Mouse (Mus musculus) testis, adult 2 months (tissue): ENCODE data around the gene Brms1. TPM values are rescaled to one million over a fixed set of nuclear protein-coding genes. Genes with fewer than 3 reads are reported as not detected.

Source experiments
- H3K27ac ChIP-seq: fragments of 200-500 bp; 2 replicates; pipeline ENCODE4 v1.5.1; 2012; ENCODE audit warnings: low read depth, low read length; ENCODE audit not compliant: control insufficient read depth, insufficient read depth
- H3K27me3 ChIP-seq: fragments of 200-500 bp; 2 replicates; pipeline ENCODE4 v1.6.1; 2012; ENCODE audit warnings: mild to moderate bottlenecking, low read length, moderate library complexity; ENCODE audit not compliant: control insufficient read depth, insufficient read depth
- H3K36me3 ChIP-seq: fragments of 200-500 bp; 2 replicates; pipeline ENCODE4 v1.6.1; 2012; ENCODE audit warnings: mild to moderate bottlenecking, low read length; ENCODE audit not compliant: control insufficient read depth, insufficient read depth
- H3K4me1 ChIP-seq: fragments of 200-500 bp; 2 replicates; pipeline ENCODE4 v1.6.1; 2012; ENCODE audit warnings: low read length; ENCODE audit not compliant: control insufficient read depth, insufficient read depth
- H3K4me3 ChIP-seq: fragments of 200-500 bp; 2 replicates; pipeline ENCODE4 v1.5.1; 2012; ENCODE audit warnings: low read depth, mild to moderate bottlenecking, low read length, moderate library complexity, mixed read lengths; ENCODE audit not compliant: control insufficient read depth
- CTCF ChIP-seq: fragments of 200-500 bp; IDR thresholded peaks from 2 replicates; pipeline ENCODE4 v1.5.1; 2012; ENCODE audit warnings: low read depth, mild to moderate bottlenecking, inconsistent platforms, low read length, moderate library complexity; ENCODE audit not compliant: control insufficient read depth, insufficient read depth, insufficient replicate concordance
- POLR2A ChIP-seq: fragments of 200-500 bp; IDR thresholded peaks from 2 replicates; pipeline ENCODE4 v1.6.1; 2012; ENCODE audit warnings: low read depth, mild to moderate bottlenecking, inconsistent platforms, low read length, moderate library complexity; ENCODE audit not compliant: control insufficient read depth
- polyA plus RNA-seq: library from polyadenylated mRNA; depleted of rRNA; stranded (reverse); fragments of >200 nt; gene quantifications from 2 replicates; pipeline ENCODE4 v1.2.3, GENCODE M21; 2012

Gene Brms1
- polyA plus RNA-seq, 1 experiment: 216 TPM

- Histone ChIP-seq H3K27ac (no peak overlapping the region), H3K4me1 (peaks cover 35% of the 10 kb centered on the region), H3K27me3 (no peaks in the 10 kb centered on the region), H3K36me3 (no peaks in the 10 kb centered on the region), H3K4me3 (peak overlapping the region; percentile 52)
- no peak for TF ChIP-seq POLR2A
- TF ChIP-seq CTCF: 0 out of 2 replicates have a peak, but pooled peaks have one; percentile 1
These were observed 27.5 kb downstream of the Brms1 start for GRCm38 (mm10) chr19:5068570-5069234.

GRCm38 (mm10) chr19:5069486-5069885, 28.3 kb downstream of the Brms1 start:
- Histone ChIP-seq H3K27ac (no peak overlapping the region), H3K4me1 (peaks cover 35% of the 10 kb centered on the region), H3K4me3 (no peak overlapping the region), H3K27me3 (no peaks in the 10 kb centered on the region), H3K36me3 (no peaks in the 10 kb centered on the region)
- no peak for TF ChIP-seq CTCF

DNA sequence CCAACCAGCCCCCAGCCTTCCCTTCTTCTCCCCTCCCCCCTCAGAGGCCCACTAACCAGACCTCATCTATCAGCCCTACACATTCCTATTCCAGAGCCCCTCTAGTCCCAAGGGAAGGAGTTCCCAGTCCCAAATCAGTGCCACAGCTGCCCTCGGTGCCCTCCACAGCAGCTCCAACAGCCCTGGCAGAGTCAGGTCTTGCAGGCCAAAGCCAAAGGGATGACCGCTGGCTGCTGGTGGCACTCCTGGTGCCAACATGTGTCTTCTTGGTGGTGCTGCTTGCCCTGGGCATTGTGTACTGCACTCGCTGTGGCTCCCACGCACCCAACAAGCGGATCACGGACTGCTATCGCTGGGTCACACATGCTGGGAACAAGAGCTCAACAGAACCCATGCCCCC, 28.8 kb downstream of the Brms1 start:
- Histone ChIP-seq H3K27ac (no peak overlapping the region), H3K4me3 (peak overlapping the region; percentile 28), H3K27me3 (no peaks in the 10 kb centered on the region), H3K36me3 (no peaks in the 10 kb centered on the region), H3K4me1 (peaks cover 35% of the 10 kb centered on the region)
- TF ChIP-seq POLR2A (no peak), CTCF (no peak)

DNA sequence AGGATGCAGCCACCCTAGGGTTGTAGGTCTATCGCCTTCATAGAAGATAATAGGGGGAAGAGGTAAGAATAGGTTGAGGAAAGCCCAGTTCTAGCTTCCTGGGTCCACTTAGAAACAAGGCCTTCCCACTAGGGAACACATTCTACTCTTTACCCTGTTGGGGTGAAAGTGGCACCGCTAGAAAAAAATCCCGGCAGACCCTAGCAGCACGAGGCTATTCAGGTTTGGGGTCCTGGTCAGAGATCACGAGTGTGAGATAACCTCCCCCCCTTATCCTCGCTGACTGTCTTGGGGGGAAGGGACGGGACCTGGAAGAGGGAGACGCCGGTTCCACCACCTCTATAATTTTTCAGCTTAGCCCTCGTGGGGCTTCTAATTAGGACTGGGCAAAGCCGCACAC, 29.9 kb downstream of the Brms1 start:
- TF ChIP-seq CTCF: no peak
- no peak for TF ChIP-seq POLR2A
- no peak overlapping the region for H3K27ac ChIP-seq
- no peaks in the 10 kb centered on the region for H3K36me3 ChIP-seq
- no peaks in the 10 kb centered on the region for H3K27me3 ChIP-seq
- peak overlapping the region; percentile 83 for H3K4me3 ChIP-seq
- H3K4me1 ChIP-seq: peaks cover 35% of the 10 kb centered on the region

DNA sequence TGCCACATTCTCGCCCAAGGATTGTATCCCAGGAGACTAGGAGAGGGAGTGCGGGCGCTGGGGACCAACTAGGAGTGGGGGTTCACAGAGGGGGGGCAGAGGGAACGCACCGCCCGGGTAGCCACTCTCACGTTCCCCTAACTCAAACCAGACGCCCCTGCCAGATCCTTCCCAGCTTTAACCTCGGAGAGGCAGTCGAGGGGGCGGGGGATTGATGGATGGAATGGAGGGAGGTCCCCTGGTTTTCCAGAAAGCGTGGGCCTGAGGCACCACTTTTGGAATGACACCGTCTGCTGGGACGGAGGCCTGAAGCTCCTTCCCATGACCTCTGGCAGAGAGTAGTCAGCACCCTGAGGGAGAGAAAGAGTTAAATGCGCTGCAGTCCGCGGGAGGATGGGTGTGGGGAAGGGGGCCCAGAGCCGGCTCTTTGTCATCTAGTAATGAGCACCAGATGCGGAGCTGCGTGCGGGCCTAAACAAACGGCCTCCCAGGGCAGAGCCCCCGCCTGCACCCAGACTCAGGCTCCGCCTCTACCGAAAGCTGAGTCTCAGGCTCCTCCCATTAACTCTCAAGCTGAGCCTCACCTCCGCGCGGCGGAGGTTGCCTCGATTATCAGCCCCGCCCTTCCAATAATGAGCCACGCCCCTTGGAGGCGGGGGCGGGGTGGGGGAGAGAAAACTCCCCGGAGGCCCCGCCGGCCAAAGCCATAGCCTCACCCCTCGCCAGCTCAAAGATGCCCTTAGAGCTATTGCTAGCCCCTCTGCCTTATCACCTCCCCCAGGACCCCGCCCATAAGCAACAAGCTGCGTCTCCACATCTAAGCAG, 30.6 kb downstream of the Brms1 start:
- H3K27ac ChIP-seq: no peak overlapping the region
- peak overlapping the region; percentile 83 for H3K4me3 ChIP-seq
- no peaks in the 10 kb centered on the region for H3K27me3 ChIP-seq
- peaks cover 35% of the 10 kb centered on the region for H3K4me1 ChIP-seq
- TF ChIP-seq POLR2A: peak; percentile 29; the same call in 1 of the 2 replicates
- TF ChIP-seq CTCF: no peak
- H3K36me3 ChIP-seq: no peaks in the 10 kb centered on the region

GRCm38 (mm10) chr19:5072389-5073019, 31.4 kb downstream of the Brms1 start:
- H3K36me3 ChIP-seq: no peaks in the 10 kb centered on the region
- peak overlapping the region; percentile 83 for H3K4me3 ChIP-seq
- no peaks in the 10 kb centered on the region for H3K27me3 ChIP-seq
- H3K27ac ChIP-seq: no peak overlapping the region
- peaks cover 29% of the 10 kb centered on the region for H3K4me1 ChIP-seq
- TF ChIP-seq CTCF (no peak), POLR2A (no peak)

GRCm38 (mm10) chr19:5073028-5073427, 31.9 kb downstream of the Brms1 start:
- no peak overlapping the region for H3K27ac ChIP-seq
- no peaks in the 10 kb centered on the region for H3K36me3 ChIP-seq
- TF ChIP-seq CTCF (0 out of 2 replicates have a peak, but pooled peaks have one; percentile 10), POLR2A (no peak)
- H3K27me3 ChIP-seq: no peaks in the 10 kb centered on the region
- peaks cover 29% of the 10 kb centered on the region for H3K4me1 ChIP-seq
- H3K4me3 ChIP-seq: peak overlapping the region; percentile 83
